Comparison of ENCODE assay signal across 7 mouse cellular contexts in the genomic region with DNA sequence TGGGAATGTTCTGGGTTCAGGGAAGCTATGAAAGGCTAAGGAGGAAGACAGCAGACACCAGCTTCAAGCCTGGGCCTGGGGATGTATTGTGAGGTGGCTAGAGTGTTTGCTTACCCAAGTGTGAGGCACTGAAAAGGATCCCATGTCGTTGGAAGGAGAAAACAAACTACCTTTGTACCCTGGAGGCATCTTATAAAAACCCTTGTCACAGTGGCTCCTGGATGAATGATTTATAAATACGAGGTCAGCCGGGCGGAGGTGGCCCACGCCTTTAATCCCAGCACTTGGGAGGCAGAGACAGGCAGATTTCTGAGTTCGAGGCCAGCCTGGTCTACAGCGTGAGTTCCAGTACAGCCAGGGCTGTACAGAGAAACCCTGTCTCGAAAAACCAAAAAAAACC. TPM values are rescaled to one million over a fixed set of nuclear protein-coding genes. Genes with fewer than 3 reads are reported as not detected.
DNase-seq lines count a peak whose midpoint lies in the region; ATAC-seq and TF ChIP-seq lines count a peak whose summit lies in the region.
"Not testable (repeated sequence)": the region's sequence is repeated elsewhere in the genome, so short reads cannot be mapped to it uniquely, and the experiment has no call there.

No protein-coding gene starts in this region.

- not testable (repeated sequence) for H3K9me3 ChIP-seq in forebrain, embryonic 14.5 days (replicated peaks; ENCODE audit: control insufficient read depth, low read length); heart, embryonic 16.5 days (replicated peaks; ENCODE audit: control insufficient read depth, low read length); intestine, postnatal 0 days (ENCODE audit: control insufficient read depth); limb, embryonic 12.5 days; lung, embryonic 16.5 days (ENCODE audit: control insufficient read depth, low read length); neural tube, embryonic 11.5 days (ENCODE audit: control insufficient read depth, low read length)

- not testable (repeated sequence) for DNase-seq in forebrain, embryonic 14.5 days (ENCODE audit: low spot score); neural tube, embryonic 11.5 days (ENCODE audit: low spot score)

- peak overlapping the region; percentile 48; the same call in 1 of the 2 replicates for H3K4me3 ChIP-seq in cortical plate, adult 2 months (ENCODE audit: insufficient read depth, low read length)
- peak overlapping the region; percentile 69 for H3K4me3 ChIP-seq in forebrain, embryonic 14.5 days (ENCODE audit: low read depth, low read length)
- peak overlapping the region; percentile 89 for H3K4me3 ChIP-seq in heart, embryonic 16.5 days (ENCODE audit: low read length)
- peak overlapping the region; percentile 73 for H3K4me3 ChIP-seq in intestine, postnatal 0 days (ENCODE audit: low read depth, low read length)
- H3K4me3 ChIP-seq in limb, embryonic 12.5 days (replicated peaks) = peak overlapping the region; percentile 62
- H3K4me3 ChIP-seq in lung, embryonic 16.5 days (ENCODE audit: low read length) = peak overlapping the region; percentile 74
- peak overlapping the region; percentile 57; the same call in 1 of the 2 replicates for H3K4me3 ChIP-seq in neural tube, embryonic 11.5 days (ENCODE audit: low read depth, low read length)

- not testable (repeated sequence) for H3K9ac ChIP-seq in forebrain, embryonic 14.5 days (ENCODE audit: low read length); intestine, postnatal 0 days (ENCODE audit: low read depth, low read length); neural tube, embryonic 11.5 days (ENCODE audit: low read length)
- peak overlapping the region; percentile 90 for H3K9ac ChIP-seq in heart, embryonic 16.5 days (ENCODE audit: low read length)
- H3K9ac ChIP-seq in limb, embryonic 12.5 days (replicated peaks) = 0 out of 2 replicates have a peak overlapping the region, but pooled peaks have one; percentile 24
- peak overlapping the region; percentile 79 for H3K9ac ChIP-seq in lung, embryonic 16.5 days (ENCODE audit: low read length)

- not testable (repeated sequence) for H3K27ac ChIP-seq in cortical plate, adult 2 months (ENCODE audit: insufficient read depth, low read length); forebrain, embryonic 14.5 days (ENCODE audit: low read depth, low read length); heart, embryonic 16.5 days (ENCODE audit: low read length); limb, embryonic 12.5 days; lung, embryonic 16.5 days (ENCODE audit: low read length); neural tube, embryonic 11.5 days (ENCODE audit: low read depth, low read length)
- H3K27ac ChIP-seq in intestine, postnatal 0 days (ENCODE audit: low read depth, low read length) = peak overlapping the region; percentile 97

- not testable (repeated sequence) for H3K4me1 ChIP-seq in cortical plate, adult 2 months (ENCODE audit: control insufficient read depth, insufficient read depth, low read length); intestine, postnatal 0 days (replicated peaks; ENCODE audit: control insufficient read depth, insufficient read depth, low read length); neural tube, embryonic 11.5 days (ENCODE audit: control insufficient read depth, insufficient read depth, low read length)
- H3K4me1 ChIP-seq in forebrain, embryonic 14.5 days (ENCODE audit: control insufficient read depth, insufficient read depth, low read length) = peaks cover 15% of the 10 kb centered on the region
- H3K4me1 ChIP-seq in heart, embryonic 16.5 days (ENCODE audit: control insufficient read depth, insufficient read depth, low read length) = peaks cover 19% of the 10 kb centered on the region
- H3K4me1 ChIP-seq in limb, embryonic 12.5 days (replicated peaks) = peaks cover 16% of the 10 kb centered on the region
- peaks cover 14% of the 10 kb centered on the region for H3K4me1 ChIP-seq in lung, embryonic 16.5 days (replicated peaks; ENCODE audit: control insufficient read depth, insufficient read depth, low read length)

- 82% methylated on average over 8 of the region's 8 CpGs for WGBS in forebrain, embryonic 14.5 days
- WGBS in heart, embryonic 16.5 days = 85% methylated on average over 8 of the region's 8 CpGs
- 57% methylated on average over 8 of the region's 8 CpGs for WGBS in intestine, postnatal 0 days
- 87% methylated on average over 8 of the region's 8 CpGs for WGBS in limb, embryonic 12.5 days
- 77% methylated on average over 8 of the region's 8 CpGs for WGBS in lung, embryonic 16.5 days
- 86% methylated on average over 8 of the region's 8 CpGs for WGBS in neural tube, embryonic 11.5 days

- H3K4me2 ChIP-seq in forebrain, embryonic 14.5 days (ENCODE audit: low read length) = peak overlapping the region; percentile 72
- peak overlapping the region; percentile 87 for H3K4me2 ChIP-seq in heart, embryonic 16.5 days (ENCODE audit: low read depth, low read length)
- peak overlapping the region; percentile 75 for H3K4me2 ChIP-seq in intestine, postnatal 0 days (replicated peaks; ENCODE audit: low read depth)
- peak overlapping the region; percentile 84 for H3K4me2 ChIP-seq in limb, embryonic 12.5 days
- H3K4me2 ChIP-seq in lung, embryonic 16.5 days (ENCODE audit: low read depth, low read length) = peak overlapping the region; percentile 81
- peak overlapping the region; percentile 70 for H3K4me2 ChIP-seq in neural tube, embryonic 11.5 days (ENCODE audit: low read depth)

- not testable (repeated sequence) for H3K36me3 ChIP-seq in forebrain, embryonic 14.5 days (ENCODE audit: control insufficient read depth, insufficient read depth, low read length); heart, embryonic 16.5 days (ENCODE audit: control insufficient read depth, insufficient read depth); lung, embryonic 16.5 days (ENCODE audit: control insufficient read depth, insufficient read depth, low read length); neural tube, embryonic 11.5 days (ENCODE audit: control insufficient read depth, insufficient read depth, low read length)
- peaks cover 13% of the 10 kb centered on the region; the same call in 1 of the 2 replicates for H3K36me3 ChIP-seq in intestine, postnatal 0 days (ENCODE audit: control insufficient read depth, insufficient read depth)
- H3K36me3 ChIP-seq in limb, embryonic 12.5 days = peaks cover 18% of the 10 kb centered on the region

- not testable (repeated sequence) for TF ChIP-seq POLR2A in cortical plate, adult 2 months (IDR thresholded peaks at IDR 0.05; ENCODE audit: extremely low read depth, insufficient read depth, low read length)

- not testable (repeated sequence) for TF ChIP-seq CTCF in cortical plate, adult 2 months (IDR thresholded peaks at IDR 0.05; ENCODE audit: extremely low read depth, insufficient read depth, low read length); intestine, postnatal 0 days (IDR thresholded peaks at IDR 0.05; ENCODE audit: low read depth)

- H3K27me3 ChIP-seq in forebrain, embryonic 14.5 days (replicated peaks; ENCODE audit: control insufficient read depth, insufficient read depth, low read length); heart, embryonic 16.5 days (ENCODE audit: control insufficient read depth, insufficient read depth, low read length); intestine, postnatal 0 days (replicated peaks; ENCODE audit: control insufficient read depth, insufficient read depth, low read length); limb, embryonic 12.5 days; lung, embryonic 16.5 days (ENCODE audit: control insufficient read depth, insufficient read depth, low read depth, low read length); neural tube, embryonic 11.5 days (ENCODE audit: control insufficient read depth, insufficient read depth, low read length): not testable (repeated sequence)

- ATAC-seq in forebrain, embryonic 14.5 days; heart, embryonic 16.5 days (replicated peaks; ENCODE audit: extremely low read depth, insufficient read depth, low FRiP score); intestine, postnatal 0 days; limb, embryonic 12.5 days (ENCODE audit: insufficient number of reproducible peaks, insufficient read depth, low FRiP score, low TSS enrichment, low read depth); lung, embryonic 16.5 days (ENCODE audit: low read depth); neural tube, embryonic 11.5 days (ENCODE audit: insufficient read depth, low FRiP score, low TSS enrichment): not testable (repeated sequence)

RNA-seq across cellular contexts. Expression of a gene that starts 0.9 kb away (rescaled TPM):
- polyA plus RNA-seq in cortical plate, adult 2 months (2012; rRNA removed) = 22.5 and 22.7 TPM in 2 replicates
- 45.4 and 50.2 TPM in 2 replicates for polyA plus RNA-seq in forebrain, embryonic 14.5 days (2014; fragmentation: Nextera tagmentation; extraction: Ambion mirVana)
- polyA plus RNA-seq in heart, embryonic 16.5 days (2015; fragmentation: Nextera tagmentation; extraction: Ambion mirVana) = 41.9 and 44.1 TPM in 2 replicates
- polyA plus RNA-seq in intestine, postnatal 0 days (2015; fragmentation: Nextera tagmentation; extraction: Ambion mirVana) = 28.7 TPM in 2 replicates
- polyA plus RNA-seq in limb, embryonic 12.5 days (2016; fragmentation: Nextera tagmentation; extraction: Ambion mirVana) = 44.2 and 46.7 TPM in 2 replicates
- 48.2 and 51.6 TPM in 2 replicates for polyA plus RNA-seq in lung, embryonic 16.5 days (2015; fragmentation: Nextera tagmentation; extraction: Ambion mirVana)
- 34.9 and 35.4 TPM in 2 replicates for polyA plus RNA-seq in neural tube, embryonic 11.5 days (2014; fragmentation: Nextera tagmentation; extraction: Ambion mirVana)

RNA-seq across cellular contexts. Expression of a gene that starts 1.3 kb away (rescaled TPM):
- 96.3 and 98.7 TPM in 2 replicates for polyA plus RNA-seq in cortical plate, adult 2 months (2012; rRNA removed)
- polyA plus RNA-seq in forebrain, embryonic 14.5 days (2014; fragmentation: Nextera tagmentation; extraction: Ambion mirVana) = 96.5 and 99.7 TPM in 2 replicates
- 89.3 and 90.1 TPM in 2 replicates for polyA plus RNA-seq in heart, embryonic 16.5 days (2015; fragmentation: Nextera tagmentation; extraction: Ambion mirVana)
- 98.4 and 100 TPM in 2 replicates for polyA plus RNA-seq in intestine, postnatal 0 days (2015; fragmentation: Nextera tagmentation; extraction: Ambion mirVana)
- polyA plus RNA-seq in limb, embryonic 12.5 days (2016; fragmentation: Nextera tagmentation; extraction: Ambion mirVana) = 126 and 132 TPM in 2 replicates
- 103 and 104 TPM in 2 replicates for polyA plus RNA-seq in lung, embryonic 16.5 days (2015; fragmentation: Nextera tagmentation; extraction: Ambion mirVana)
- 89.1 and 90.4 TPM in 2 replicates for polyA plus RNA-seq in neural tube, embryonic 11.5 days (2014; fragmentation: Nextera tagmentation; extraction: Ambion mirVana)

RNA-seq across cellular contexts. Expression of a gene that starts 50.0 kb away (rescaled TPM):
- 35.7 and 38.3 TPM in 2 replicates for polyA plus RNA-seq in cortical plate, adult 2 months (2012; rRNA removed)
- polyA plus RNA-seq in forebrain, embryonic 14.5 days (2014; fragmentation: Nextera tagmentation; extraction: Ambion mirVana) = 10.2 and 11.1 TPM in 2 replicates
- polyA plus RNA-seq in heart, embryonic 16.5 days (2015; fragmentation: Nextera tagmentation; extraction: Ambion mirVana) = 29.0 and 31.9 TPM in 2 replicates
- polyA plus RNA-seq in intestine, postnatal 0 days (2015; fragmentation: Nextera tagmentation; extraction: Ambion mirVana) = 11.5 and 17.8 TPM in 2 replicates
- polyA plus RNA-seq in limb, embryonic 12.5 days (2016; fragmentation: Nextera tagmentation; extraction: Ambion mirVana) = 90.7 and 91.8 TPM in 2 replicates
- 36.3 and 39.3 TPM in 2 replicates for polyA plus RNA-seq in lung, embryonic 16.5 days (2015; fragmentation: Nextera tagmentation; extraction: Ambion mirVana)
- polyA plus RNA-seq in neural tube, embryonic 11.5 days (2014; fragmentation: Nextera tagmentation; extraction: Ambion mirVana) = 5.2 and 7.0 TPM in 2 replicates
